Mouse (Mus musculus): ENCODE measurements around the gene Fpr2.

DNA sequence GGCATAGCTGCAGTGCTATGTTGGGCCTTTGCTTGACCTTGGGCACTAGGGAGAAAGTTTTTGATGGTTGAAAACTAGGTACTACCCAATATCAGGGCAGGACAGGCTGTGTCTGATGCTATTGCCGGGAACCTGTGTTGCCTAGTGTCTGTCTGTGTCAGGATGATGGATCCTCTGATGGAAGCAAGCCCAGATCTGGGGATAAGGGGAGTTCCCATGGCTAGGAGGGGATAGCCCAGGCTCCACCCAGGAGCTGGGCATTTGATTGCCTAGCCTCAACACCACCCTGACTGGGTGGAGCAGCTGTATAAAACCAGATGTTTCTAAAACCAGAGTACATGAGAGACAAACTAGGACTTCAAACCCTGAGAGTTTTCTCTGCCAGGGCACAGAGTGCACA, 31.0 kb upstream of the Fpr2 start:
- TF ChIP-seq CTCF (IDR thresholded peaks at IDR 0.05; ENCODE audit: control insufficient read depth, insufficient read depth, low read length) (no peak), POLR2A (IDR thresholded peaks at IDR 0.05; ENCODE audit: borderline replicate concordance, control insufficient read depth, low read depth, low read length) (no peak)
